Mouse (Mus musculus): ENCODE results near the gene Pnkp.
A peak's percentile ranks its signal among the peaks of the same experiment; 100 is the strongest.
"Not testable (repeated sequence)": the region's sequence is repeated elsewhere in the genome, so short reads cannot be mapped to it uniquely, and the experiment has no call there.

Pnkp gene

DNA sequence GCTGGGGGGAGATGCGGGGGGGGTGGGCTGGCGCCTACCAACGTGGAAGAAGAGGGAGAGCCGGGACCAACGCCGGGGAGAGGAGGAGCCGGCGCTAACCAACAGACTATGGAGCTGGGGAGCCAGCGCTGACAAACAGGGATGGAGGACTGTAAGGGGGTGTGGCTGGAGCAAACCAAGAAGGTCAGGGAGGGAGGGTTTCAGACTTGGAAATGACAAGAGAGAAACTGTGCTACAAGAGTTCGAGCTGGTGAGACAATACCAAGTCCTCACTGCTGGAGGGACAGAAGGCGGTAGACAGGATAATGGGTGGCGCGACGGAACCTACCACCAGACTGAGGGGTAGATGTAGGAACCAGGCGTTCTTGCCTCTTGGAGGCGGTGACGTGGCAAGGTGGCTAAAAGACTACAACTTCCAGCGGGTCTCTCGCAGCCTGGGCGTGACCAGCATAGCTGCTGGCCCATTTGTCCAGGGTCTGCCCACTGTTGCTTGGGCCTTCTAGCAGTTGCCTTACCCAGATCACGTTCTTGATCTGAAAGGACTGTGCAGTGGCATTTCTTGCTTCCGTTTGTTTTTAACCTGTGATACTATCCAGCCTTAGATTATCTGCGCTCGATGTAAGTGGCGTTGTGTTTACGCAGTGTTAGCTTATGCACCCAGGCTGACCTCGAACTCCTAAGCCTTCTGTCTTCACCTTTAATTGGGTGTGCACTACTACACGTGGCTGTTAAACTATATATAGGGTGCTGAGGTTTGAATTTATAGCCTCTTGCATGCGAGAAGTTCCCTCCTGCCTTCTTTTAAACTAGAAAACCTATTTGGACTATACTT, 13.0 kb downstream of the Pnkp start, which contains the start of gene Ptov1:
Gene Ptov1 (minus strand): TSS at position 92 of the 832 bp plus-strand sequence.
- DNase-seq (ENCODE audit: low spot score): peak; percentile 95

DNA sequence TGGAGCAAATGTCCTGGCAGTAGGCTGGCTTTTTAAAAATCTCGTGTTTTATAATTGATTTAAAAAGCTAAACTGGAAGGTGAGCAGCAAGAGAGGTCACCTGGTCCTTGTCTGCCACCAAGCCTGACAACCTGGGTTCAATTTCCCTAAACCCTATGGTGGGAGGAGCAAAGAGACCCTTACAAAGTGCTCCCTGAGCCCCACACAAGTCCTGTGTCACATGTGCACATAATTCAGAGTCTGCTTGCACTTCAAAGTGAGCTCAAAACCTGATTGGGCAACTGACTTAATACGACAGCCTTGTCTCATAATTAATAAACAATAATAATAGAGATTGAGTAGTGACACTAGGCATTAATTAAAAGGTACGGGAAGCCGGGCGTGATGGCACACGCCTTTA, 13.7 kb downstream of the Pnkp start:
- no peak for DNase-seq (ENCODE audit: low spot score)

DNA sequence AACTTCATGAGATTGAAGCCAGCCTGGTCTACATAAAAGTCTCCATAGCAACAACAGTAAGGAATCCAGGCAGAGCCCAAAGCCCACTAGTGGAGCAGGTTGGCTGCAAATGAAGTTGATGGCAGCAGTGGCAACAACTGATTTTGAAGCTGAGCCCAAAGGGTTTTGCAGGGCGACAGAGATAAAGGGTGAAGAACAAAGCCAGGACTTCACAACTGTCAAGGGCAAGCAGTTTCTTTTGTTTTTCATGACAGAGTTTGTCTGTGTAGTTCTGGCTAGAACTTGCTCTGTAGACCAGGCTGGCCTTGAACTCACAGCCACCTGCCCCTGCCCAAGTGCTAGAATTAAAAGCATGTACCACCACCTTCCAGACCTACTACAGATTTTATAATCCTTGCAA, 14.2 kb downstream of the Pnkp start:
- DNase-seq (ENCODE audit: low spot score): no peak

DNA sequence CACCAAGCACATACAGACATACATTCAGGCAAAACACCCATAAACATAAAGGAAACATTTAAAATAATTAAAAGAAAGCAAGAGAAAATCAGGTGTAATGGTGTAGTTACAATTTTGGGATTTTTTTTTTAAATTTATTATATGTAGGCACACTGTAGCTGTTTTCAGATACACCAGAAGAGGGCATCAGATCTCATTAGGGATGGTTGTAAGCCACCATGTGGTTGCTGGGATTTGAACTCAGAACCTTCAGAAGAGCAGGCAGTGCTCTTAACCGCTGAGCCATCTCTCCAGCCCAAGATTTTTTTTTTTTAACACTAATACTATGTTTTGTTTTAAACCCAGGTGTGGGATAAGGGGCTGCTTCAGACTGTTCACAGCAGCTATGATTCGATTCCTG, 14.8 kb downstream of the Pnkp start:
- not testable (repeated sequence) for DNase-seq (ENCODE audit: low spot score)

DNA sequence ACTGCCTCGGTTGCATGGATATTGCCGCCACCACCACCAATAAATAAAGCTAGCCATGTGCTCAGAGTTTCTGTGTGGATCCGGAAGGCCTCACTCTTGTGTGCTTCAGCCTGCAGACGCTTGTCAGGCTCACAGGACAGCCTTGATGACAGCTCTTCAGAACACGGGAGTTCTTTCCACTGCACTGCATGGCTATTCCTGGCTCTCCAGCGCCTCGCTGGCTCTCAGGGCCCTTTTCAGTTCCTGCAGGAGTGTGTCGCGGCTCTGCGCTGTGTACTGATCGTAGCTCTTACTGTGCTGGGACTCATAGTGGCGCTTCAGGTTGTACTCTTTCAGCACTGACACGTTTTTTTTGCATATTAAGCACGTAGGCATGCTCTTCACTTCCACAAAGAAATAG, 20.9 kb downstream of the Pnkp start:
- DNase-seq (ENCODE audit: low spot score): no peak

DNA sequence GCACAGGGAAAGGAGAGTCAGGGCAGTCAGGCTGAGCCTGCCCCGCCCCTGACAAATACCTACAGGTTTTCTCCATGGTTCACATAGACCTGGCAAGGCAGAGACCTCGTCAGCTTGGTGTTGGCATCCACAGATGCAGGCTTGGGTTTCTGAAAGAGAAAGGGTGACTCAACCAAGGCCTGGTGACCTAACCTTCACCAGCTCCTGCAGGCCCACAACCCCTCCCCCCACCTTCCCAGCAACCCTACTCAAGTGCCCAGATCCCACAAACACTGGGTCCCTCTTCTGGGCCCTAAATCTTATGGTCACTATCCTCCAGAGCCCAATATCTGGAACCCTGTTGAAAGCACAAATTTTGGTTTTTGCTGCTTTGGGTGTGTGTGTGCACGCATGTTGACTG, 26.1 kb downstream of the Pnkp start:
- no peak for DNase-seq (ENCODE audit: low spot score)

DNA sequence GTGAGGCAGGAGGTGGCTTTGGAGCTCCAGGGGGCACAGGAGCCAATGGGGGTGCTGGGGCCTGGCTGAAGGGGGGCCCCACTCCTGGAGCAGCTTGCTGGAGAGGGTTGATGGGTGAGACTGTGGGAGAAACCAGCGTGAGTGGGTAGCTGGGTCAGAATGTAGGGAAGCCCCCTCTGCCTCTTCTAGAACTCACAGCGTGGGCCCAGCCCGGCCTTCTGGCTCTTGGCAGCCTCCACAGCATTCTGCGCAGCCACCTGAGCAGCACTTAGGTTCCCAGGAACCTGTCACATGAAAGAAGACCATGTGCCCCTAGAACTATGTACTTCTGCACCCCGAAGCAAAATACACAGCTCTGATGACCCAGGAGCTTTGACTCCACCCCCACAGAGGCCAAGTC, 27.7 kb downstream of the Pnkp start:
- DNase-seq (ENCODE audit: low spot score): no peak

DNA sequence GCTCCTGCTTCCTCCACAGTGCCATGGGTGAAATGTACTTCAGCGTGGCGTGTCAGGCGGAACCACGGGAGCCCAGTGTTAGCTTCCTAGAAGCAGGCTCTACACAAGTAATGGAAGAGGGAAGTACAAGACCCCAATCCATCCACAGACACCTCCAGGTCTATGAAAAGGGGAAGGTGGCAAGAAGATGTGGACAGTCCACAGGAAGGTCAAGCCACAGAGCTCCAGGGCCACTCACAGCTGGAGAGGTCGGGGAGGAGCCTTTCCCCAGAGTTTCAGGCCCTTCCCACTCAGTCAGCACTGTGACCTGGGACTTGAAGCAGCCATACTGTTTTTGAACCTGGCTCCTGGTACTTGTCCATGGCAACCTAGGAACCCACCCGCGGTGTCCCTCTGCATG, 30.0 kb downstream of the Pnkp start:
- DNase-seq (ENCODE audit: low spot score): no peak

DNA sequence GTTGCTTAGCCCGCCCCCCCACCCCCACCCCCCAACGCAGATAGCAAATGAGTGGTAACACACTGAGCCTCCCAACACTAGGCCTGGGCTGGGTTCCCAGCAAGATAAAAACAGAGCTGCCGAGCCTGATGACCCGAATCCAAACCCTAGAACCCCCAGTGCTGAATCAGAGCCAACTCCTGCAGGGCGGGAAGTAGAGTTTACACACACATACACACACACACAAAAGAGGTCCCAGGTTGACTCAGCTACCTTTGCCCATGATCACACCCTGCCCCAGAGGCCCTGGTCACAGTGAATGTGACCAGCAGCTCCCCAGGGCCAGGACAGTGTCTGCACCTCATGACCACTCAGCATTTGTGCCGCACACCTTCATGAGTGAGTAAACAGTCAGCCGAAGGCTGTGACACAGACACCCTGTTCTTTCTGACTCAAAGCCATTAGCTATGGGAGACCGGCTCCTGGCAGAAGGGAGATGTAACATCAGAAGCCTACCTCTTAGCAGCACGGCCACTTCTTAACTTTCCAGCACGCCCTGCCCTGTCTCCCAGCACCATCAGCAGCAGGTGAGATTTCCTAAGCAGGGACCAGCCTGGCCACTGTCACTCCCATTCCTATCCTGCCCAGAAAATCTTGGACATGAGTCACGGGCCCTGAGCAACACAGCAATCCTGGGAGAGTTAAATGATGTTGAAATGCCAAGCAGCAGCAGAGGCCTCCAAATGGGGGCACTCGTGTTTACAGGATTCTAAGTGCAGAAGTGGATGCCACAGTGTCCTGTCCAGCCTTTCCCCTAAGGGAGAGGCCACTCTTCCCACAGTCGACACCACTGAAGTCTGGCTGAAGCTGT, 31.5 kb downstream of the Pnkp start:
- peak; percentile 78 for DNase-seq (ENCODE audit: low spot score)

DNA sequence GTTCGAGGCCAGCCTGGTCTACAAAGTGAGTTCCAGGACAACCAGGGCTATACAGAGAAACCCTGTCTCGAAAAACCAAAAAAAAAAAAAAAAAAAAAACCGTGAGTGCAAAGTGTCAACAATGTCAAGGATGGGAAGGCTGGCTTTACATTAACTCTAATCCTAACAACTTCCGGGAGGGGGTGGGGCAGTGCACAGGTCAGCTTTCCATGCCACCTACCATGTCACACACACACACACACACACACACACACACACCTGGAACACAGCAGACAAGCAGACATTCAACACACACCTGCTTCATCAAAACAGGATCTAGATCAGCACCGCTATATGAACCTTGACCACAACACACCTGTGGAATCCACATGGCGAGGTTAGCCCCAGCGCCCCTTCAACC, 33.2 kb downstream of the Pnkp start:
- no peak for DNase-seq (ENCODE audit: low spot score)

DNA sequence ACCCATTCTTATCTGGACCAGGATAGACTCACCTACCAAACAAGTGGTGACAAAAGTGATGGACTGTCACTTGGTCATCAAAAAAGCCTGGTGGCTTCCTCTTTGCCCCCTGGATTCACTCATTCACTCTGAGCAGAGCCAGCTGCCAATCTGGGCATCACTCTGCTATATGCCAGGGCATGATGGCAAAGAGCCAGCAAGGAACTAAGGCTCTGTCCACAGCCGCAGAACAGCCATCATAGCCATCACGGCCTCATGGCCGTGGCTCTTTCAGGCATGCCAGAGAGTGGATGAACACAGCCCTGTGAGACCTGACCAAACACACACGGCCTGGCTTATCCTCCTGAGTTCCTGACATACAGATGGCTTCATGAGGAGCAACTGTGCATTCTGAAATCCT, 33.8 kb downstream of the Pnkp start:
- DNase-seq (ENCODE audit: low spot score): no peak

DNA sequence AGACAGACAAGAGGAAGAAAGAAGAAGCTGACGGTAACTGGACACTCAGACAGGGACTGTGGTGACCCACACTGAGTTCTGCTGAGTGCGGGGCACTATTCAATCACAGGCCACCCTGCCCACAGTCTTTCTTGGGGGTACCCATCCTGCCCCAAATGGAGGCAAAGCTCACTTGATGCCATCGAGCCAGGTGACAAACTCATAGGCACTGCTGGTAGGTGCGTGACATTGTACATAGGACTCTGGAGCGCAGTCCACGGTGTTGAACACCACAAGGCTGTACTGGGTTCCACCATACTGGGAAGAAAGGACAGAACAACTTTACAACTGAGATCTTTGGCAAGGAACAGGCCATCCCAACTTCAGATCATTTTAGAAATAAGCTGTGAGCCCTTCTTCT, 34.7 kb downstream of the Pnkp start:
- DNase-seq (ENCODE audit: low spot score): no peak

DNA sequence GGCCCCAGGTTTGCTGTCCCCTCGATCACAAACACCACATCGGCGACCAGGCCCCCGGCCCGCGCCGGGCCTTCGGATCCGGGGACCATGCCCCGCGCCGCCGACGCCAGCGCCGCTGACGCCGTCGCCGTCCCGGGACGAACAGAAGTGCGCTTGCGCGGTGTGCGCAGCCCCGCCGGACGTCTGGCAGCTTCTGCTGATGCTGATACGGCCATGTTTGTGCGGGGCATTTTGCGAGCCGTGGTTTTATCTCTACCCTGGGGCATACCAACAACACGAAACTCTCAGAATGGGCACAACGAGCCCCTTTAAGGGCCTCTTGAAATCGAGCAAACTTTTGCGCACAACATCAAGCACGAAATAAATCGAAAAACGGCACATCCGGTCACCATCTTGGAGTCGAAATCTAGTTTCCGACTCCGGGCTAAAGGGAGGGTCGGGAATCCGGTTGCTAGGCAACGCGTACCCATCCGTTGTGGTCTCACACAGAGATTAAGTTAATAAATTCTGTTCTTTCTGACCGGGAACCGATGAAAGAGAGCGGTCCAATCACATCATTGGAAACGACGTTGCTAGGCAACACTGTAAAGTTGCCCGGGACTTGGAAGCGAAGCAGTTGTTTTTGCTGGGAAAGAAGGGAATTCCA, 35.5 kb downstream of the Pnkp start, which contains the start of gene Med25:
Gene Med25 (minus strand): TSS at position 437 of the 646 bp plus-strand sequence.
- peak; percentile 89 for DNase-seq (ENCODE audit: low spot score)

DNA sequence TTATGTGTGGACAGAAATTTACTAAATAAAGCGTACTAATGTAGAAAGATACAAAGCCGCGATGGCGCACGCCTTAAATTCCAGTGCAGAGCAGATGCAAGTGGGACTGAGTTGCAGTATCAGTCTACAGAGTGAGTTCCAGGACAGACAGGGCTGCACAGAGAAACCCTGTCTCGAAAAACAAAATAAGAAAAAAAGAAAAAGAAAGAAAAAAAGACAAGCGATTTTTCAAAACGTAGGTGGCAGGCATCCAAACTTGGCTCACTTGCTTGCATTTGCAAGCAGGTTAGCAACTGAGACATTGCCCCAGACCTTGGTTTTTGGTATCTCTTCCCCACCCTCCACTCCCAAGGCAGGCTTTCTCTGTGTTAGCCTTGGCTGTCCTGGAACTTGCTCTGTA, 36.3 kb downstream of the Pnkp start:
- peak; percentile 50 for DNase-seq (ENCODE audit: low spot score)

DNA sequence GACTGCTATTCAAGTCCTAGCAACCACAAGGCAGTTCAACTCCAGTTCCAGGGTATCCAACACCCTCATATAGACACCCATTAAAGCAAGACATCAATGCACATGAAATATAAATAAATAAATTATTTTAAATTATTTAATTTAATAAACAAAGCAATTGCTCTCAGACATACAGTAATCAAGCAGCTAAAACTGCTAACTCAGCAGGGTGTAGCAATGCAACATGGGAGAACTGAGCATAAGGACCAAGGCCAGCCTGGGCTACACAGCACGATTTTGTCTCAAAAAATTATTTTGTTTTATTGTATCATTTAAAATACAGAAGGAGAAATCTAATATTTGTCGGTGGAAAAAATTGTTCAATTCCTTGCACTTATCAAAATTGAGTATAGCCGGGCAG, 37.2 kb downstream of the Pnkp start:
- DNase-seq (ENCODE audit: low spot score): no peak

DNA sequence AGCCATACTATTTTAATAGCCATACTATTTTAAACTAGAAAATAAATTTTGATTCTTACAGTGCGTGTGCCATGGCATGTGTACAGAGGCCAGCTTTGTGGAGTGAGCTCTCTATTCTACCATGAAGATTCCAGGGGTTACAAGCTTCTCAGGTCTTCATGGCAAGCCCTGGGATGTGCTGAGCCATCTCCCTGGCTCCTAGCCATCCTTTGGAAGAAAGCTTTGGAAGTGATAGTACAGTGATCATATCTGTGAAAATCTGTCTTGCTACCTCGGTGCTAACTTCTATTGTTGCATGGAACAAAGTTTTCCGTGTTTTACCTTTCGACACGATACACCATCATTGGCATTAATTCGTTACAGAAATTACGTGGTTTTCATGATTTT, 38.3 kb downstream of the Pnkp start:
- no peak for DNase-seq (ENCODE audit: low spot score)

DNA sequence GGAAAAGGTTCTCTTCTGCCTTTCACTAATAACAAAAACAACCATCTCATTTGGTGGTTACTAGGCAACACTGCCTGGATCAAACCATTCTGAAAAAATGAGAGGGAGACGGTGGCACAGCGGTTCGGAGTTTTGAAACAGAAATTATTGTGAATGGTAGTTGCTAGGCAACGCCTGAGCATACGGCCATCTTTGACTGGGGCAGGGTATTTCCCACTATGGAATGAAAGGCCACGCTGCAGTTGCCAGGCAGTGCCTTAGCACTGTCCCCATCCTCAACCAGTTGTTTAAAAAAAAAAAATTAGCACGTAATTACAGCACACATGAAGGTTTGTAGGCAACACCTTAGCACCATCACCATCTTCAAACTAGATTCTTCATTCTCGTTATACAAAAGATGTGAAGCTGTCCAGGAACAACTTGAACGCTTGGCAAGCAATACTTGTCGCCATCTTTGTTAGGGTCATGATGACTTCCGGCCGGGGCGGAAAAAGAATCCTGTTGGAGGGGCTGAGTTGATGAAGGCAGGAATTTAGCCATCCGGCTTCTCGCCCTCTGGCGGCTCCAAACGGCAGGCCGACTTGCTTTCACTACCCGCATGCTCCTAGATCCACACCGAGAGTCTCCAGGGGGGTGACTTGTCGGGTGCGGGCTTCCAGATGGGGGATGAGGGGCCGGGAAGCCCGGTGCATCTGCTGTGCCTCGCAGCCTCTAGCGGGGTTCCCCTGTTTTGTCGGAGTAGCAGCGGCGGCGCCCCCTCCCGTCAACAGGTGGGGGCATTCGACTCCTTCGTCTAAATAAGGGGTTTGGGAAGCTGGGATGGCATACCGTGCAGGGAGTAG, 38.9 kb downstream of the Pnkp start, which contains the start of gene Fuz:
Gene Fuz (plus strand): TSS at position 487 of the 842 bp plus-strand sequence.
- peak; percentile 93 for DNase-seq (ENCODE audit: low spot score)

DNA sequence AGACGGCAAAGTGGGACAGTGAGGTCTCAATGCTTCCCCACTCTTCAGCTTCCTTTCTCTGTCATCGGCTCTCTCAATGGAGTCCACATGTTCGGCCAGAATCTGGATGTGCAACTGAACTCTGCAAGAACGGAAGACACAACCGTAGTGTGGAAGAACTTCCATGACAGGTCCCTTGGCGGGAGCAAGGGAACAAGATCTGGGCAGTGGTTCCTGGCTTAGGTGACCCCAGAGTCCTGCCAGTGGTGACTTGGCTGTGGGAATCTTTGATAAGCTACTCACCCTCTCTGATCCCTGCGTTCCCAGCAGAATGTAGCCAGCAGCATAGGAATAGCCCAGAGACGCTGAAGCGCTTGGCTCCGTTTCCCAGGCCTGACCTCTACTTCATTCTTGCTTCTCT, 39.6 kb downstream of the Pnkp start:
- no peak for DNase-seq (ENCODE audit: low spot score)

DNA sequence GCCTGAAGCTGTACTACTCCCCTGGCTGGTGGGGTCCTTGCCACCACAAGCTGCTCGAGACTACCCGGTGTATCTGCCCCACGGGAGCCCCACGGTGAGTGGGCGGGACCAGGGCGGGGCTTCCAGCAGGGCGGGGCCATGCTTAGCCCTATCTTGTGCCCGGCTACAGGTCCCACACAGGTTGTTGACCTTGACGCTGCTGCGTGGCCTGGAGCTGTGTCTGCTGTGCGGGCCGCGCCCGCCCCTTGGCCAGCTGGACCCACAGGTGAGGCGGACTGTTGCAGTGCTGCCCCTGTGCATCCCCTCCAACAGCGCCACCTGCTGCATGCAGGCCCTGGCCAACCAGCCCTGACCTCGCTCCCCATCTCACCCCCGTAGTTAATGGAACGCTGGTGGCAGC, 41.7 kb downstream of the Pnkp start:
- DNase-seq (ENCODE audit: low spot score): no peak

DNA sequence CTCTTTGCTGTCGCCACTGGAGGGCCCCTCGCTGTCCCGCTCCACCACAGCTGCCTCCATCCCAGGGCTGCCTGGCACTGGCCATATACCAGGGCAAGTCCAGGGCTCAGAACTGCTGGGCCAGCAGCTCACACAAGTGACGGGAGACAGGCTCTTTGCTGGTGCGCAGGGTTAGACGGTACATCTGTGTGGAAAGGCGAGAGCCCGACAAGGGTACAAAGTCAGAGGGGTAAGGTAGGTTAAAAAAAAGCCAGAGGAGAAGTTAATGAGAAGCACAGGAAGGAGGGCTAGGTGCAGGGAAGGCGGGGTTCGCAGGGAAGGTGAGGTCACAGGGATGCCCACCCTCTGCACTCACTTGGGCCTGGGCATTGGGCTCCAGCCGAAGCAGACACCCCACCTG, 43.7 kb downstream of the Pnkp start:
- no peak for DNase-seq (ENCODE audit: low spot score)

DNA sequence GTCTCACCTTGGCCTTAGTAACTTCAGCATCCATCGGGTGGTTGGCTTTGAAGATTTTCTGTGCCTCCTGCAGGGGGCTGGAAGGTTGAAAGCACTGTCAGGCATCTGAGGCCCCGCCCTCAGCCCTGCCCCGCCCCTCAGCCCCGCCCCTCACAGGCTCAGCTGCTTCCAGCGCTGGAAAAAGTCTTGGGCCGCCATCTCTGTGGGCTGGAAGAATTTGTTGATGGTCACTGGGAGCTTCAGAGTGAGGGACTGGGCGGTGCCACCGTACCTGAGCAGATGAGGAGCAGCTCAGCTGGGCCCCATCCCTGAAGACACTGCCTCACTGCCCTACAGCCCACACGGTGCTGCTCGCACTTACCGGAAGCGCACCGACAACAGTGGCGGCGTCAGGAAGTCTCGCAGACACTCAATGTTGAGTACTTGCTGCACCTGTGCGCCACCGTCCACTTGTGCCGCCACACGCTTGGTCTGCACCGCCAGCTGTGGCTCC, 44.3 kb downstream of the Pnkp start:
- no peak for DNase-seq (ENCODE audit: low spot score)

DNA sequence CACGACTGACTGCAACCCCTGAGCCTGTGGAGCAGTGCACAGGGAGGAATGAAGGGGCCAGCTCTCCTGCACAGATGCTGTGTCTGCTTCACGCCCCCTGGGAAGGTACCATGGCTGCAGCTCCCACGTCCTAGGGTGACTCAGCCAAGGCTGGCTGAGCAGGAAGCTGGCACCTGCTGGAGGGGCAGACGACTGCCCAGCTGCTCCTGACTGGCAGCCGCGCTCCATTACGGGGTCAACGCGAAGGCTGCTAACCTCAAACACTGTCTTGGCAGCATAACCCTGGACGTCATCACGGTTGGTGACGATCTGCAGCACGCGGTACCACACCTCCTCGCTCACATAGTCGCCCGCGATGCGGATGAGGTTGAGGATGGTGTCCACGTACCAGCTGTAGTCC, 48.5 kb downstream of the Pnkp start:
- DNase-seq (ENCODE audit: low spot score): no peak

Measured in adipocyte (in vitro differentiated cells).